Mouse (Mus musculus): ENCODE results near the gene Pdcl3.

DNA sequence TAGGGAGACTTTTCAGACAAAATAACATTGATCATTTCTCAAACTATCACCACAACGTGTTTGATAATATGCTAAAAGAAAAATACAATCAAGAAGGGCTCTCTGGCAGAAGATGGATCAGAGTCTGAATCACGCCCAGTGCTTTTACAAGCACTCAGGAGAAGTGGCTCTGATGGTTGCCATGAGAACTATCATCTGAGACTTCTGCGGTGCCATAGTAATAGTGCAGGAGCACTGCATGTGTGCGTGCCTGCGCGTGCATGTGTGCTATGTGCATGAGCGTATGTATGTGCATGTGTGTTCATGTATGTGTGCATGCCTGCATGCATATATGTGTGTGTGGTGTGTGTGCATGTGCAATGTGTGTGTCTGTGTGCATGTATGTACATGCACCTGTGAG lies 43.8 kb downstream of the Pdcl3 start:
- TF ChIP-seq CTCF (IDR thresholded peaks at IDR 0.05; ENCODE audit: extremely low read depth, insufficient read depth, insufficient read length, insufficient replicate concordance) (no peak), POLR2A (IDR thresholded peaks at IDR 0.05; ENCODE audit: low read depth, low read length) (no peak)
